Mouse (Mus musculus): ENCODE measurements around the gene Atp6v0e.

The Atp6v0e gene

GRCm38 (mm10) chr17:26662978-26663683 lies at the start of gene Atp6v0e:
TSS of gene Atp6v0e (plus strand) at chr17:26663231.
- DNase-seq (ENCODE audit: extremely low read depth, low read depth), result peak; percentile 93

- no peak for DNase-seq (ENCODE audit: extremely low read depth, low read depth)
Measured at GRCm38 (mm10) chr17:26614286-26614685, 48.7 kb upstream of the Atp6v0e start.

DNA sequence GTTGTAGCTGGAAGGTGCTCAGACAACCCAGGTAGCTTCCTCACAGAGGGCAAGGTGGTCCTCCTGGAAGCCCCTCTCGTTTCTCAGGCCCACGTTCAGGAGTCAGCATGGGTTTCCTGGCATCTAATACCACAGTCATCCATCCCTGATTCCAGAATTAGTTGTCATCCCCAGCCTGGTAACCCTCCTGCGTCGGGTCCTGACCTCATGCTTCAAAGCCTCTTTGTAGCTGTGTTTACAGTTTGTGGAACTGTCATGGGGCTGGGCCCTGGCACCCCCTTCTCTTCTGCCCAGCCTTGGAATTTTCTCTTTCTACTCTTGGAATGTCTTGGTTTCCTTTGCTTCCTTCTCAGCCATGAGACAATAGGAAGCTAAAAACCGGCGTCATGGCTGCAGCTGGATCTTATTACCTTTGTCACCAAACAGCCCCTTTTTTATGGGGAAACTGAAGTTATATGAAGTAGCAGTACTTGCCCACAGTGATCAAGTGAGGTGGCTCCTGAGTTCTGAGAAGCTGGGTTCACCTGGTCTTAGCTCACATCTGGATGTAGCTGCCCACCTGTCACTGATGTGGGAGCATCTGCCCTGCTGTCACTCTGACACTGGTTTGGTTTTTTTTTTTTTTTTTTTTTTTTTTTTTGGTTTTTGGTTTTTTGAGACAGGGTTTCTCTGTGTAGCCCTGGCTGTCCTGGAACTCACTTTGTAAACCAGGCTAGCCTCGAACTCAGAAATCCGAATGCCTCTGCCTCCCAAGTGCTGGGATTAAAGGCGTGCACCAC lies 48.1 kb upstream of the Atp6v0e start:
- no peak for DNase-seq (ENCODE audit: extremely low read depth, low read depth)

DNA sequence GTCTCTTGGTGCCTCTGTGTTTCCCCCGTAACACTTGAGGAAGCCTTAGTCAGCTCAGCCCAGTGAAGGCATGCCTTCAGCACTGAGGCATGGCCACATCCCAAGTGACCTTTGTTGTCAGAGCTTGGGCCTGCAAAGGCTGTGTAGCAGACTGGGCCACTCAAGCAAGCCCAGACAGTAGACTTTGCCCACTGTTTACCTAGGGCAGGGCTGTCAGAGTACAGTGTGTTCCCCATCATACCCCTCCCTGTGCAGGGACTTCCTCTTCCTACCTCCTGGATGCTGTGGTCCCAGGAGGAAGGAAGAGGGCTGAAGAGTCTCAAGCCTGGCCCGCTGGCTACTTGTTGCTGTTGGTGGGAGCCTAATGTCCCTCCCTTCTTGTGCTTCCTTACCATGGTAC lies 46.3 kb upstream of the Atp6v0e start:
- no peak for DNase-seq (ENCODE audit: extremely low read depth, low read depth)

- DNase-seq (ENCODE audit: extremely low read depth, low read depth), result no peak
Measured at GRCm38 (mm10) chr17:26618498-26618897, 44.5 kb upstream of the Atp6v0e start.

- DNase-seq (ENCODE audit: extremely low read depth, low read depth), result no peak
Measured at GRCm38 (mm10) chr17:26619577-26619976, 43.5 kb upstream of the Atp6v0e start.

DNA sequence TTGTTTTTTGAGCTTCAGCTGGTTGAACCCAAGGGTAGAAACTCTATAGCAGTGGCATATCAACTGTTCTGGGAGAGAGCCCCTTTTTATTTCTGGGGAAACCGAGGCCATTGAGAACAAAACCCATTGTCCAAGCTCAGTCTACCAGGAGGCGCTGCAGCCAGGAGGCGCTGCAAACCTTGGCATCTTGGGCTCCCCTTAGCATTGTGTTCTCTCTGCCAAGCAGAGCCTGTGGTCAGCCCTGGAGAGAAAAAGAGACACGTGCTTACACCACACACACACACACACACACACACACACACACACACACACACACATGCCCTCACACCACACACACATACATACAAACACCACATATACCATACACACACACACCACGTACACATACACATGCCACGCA lies 42.7 kb upstream of the Atp6v0e start:
- no peak for DNase-seq (ENCODE audit: extremely low read depth, low read depth)

DNA sequence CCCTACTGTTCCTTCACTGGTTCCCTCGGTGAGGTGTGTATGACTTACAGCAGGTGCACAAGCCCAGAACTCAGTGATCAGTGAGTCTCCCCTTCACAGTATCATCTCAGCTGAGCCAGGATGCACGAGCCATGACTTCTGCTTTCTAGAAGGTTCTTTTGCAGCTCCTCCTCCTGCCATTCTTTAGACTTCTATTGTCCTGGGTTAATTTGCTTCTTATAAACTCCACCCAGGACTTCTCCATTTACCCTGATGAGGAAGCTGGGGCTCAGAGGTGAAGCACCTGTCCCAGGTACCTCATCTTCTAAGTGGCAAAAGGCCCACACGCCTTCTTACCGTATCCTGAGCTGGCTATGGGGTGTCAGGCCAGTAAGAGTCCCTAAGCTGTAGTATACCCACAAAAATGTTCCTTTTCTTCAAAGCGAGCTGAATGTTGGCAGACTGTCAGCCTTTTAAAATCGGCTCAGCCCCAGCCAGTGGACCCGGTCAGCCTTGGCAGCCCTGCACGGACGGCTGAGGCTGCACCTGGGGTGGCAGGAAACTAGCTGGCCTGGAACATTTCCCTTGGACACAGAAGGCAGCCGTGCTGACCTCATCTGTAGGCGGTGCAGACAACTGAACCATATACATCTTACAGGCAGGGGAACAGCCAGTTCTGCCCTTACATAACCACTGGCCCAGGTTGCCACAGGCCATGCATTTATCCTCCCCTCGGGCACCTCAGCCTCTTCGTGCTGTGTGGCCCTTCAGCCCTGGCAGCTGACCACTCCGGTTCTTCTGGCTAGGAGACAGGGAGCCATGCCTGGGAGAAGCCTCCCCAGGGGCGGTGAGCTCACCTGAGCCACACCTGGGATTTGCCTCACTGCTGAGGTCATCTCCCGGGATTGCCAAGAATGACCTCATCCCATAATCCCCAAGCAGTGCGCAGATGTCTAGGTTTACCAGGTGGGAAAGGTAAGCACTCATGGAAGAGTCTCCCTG lies 42.0 kb upstream of the Atp6v0e start:
- DNase-seq (ENCODE audit: extremely low read depth, low read depth), result no peak

DNA sequence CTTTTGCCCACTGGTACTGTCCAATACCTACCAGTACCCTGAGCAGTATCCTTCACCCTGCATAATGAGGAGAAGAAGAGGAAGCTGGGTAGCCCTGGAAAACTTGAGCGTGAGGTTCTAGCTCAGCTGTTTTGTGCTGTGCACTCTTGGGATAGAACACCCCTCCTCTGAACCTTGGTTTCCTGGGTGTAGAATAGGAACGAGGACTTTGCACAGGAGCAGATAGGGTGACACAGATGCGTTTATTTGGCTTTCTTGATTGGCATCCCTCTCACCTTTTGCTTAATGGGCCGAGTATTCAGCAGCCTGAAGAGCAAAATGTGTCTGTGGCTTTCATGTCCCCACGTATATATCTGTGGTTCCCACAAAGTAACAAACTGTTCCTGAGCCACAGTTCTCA lies 41.1 kb upstream of the Atp6v0e start:
- no peak for DNase-seq (ENCODE audit: extremely low read depth, low read depth)

GRCm38 (mm10) chr17:26623991-26624390 lies 39.0 kb upstream of the Atp6v0e start:
- no peak for DNase-seq (ENCODE audit: extremely low read depth, low read depth)

DNA sequence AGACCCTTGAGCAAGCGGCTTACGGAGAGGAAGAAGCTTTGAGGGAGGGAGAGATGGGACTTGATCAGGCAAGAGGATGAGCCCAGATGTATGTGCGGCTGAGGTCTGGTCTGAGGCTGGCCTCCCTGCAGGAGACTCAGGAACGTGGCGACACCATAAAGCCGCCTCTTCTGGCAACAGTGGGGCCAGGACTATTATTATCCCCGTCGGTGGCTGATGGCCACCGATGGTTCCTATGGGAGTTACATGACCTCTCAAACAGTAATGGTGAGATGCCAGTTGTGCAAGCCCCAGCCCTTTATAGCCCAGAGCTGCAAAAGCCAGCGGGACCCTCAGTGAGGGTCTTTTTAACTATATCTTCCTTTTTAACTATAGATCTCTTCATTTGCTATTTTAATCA lies 38.0 kb upstream of the Atp6v0e start:
- DNase-seq (ENCODE audit: extremely low read depth, low read depth), result no peak

DNA sequence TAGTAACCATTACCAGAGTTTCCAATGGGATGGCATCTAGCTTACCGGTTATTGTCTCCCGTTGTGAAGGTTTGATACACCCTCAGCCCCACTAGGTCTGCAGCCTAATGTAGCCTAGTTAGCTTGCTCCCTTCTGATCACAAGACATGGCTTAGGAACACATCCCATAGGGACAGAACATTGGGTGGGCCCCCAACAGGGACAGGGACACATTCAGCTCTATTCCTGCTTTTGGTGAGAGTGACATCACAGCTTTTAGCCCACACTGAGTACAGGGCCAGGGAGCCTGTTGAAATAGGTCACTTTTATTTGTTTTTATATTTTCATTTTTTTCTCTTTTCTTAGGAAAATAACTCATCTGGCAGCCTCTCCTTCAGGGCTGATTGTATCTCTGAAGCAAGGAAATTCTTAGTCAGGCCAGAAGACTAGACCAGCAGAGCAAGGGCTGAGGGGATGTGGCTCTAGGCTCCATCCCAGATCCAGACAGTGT lies 37.5 kb upstream of the Atp6v0e start:
- no peak for DNase-seq (ENCODE audit: extremely low read depth, low read depth)

DNA sequence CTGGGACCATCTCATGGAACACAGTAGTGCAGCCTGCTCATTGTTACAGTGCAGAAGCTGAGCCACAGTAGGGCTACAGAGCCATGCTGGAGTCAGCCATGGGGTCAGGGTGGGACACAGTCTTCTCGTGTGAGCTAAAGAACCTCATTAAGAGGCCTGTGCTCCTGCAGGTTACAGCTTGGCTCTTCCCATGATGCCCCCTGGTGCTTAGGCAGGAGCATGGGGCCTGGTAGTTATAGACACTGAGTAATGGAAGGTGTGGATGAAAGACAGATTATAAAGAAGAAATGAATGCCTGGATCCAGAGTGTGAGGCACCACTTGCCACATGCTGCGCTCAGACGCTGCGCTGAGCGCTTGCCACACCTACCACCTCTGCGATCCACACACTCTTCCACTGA lies 34.6 kb upstream of the Atp6v0e start:
- no peak for DNase-seq (ENCODE audit: extremely low read depth, low read depth)

- no peak for DNase-seq (ENCODE audit: extremely low read depth, low read depth)
Measured at GRCm38 (mm10) chr17:26628936-26629335, 34.1 kb upstream of the Atp6v0e start.

GRCm38 (mm10) chr17:26631811-26632327 lies 31.2 kb upstream of the Atp6v0e start:
- DNase-seq (ENCODE audit: extremely low read depth, low read depth), result no peak

GRCm38 (mm10) chr17:26633186-26633585 lies 29.8 kb upstream of the Atp6v0e start:
- DNase-seq (ENCODE audit: extremely low read depth, low read depth), result no peak

DNA sequence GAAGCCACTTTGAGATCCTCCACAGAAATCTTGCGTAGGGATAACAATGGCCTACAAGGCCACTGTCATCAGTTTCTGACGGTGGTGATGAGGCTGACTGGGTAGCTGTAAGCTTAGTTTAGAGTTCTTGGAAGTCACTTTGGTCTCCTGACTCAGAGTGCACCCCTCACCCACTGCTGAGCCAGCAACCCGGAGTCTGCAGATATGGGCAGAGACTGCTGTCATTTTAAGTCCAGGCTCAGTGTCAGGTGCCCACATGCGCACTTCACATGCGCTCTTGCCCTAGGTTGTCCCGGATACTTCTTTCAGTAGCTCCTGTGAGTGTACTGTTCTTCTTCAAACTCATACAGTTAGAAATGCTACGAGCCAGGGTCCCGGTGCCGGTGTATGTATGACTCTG lies 29.1 kb upstream of the Atp6v0e start:
- no peak for DNase-seq (ENCODE audit: extremely low read depth, low read depth)

- DNase-seq (ENCODE audit: extremely low read depth, low read depth), result no peak
Measured at GRCm38 (mm10) chr17:26634539-26634938, 28.5 kb upstream of the Atp6v0e start.

- no peak for DNase-seq (ENCODE audit: extremely low read depth, low read depth)
Measured at GRCm38 (mm10) chr17:26635951-26636350, 27.1 kb upstream of the Atp6v0e start.

- no peak for DNase-seq (ENCODE audit: extremely low read depth, low read depth)
Measured at GRCm38 (mm10) chr17:26637851-26638250, 25.2 kb upstream of the Atp6v0e start.

GRCm38 (mm10) chr17:26638655-26639054 lies 24.4 kb upstream of the Atp6v0e start:
- DNase-seq (ENCODE audit: extremely low read depth, low read depth), result peak; percentile 7
